Mouse (Mus musculus) left cerebral cortex, adult 11 months (tissue): ENCODE measurements at regions not wholly inside any gene's neighbourhood (a gene's known extent, or its start where the extent isn't known, plus 50 kb on each side); places are given as distances from the start of the nearest gene placed in this dataset.

Experiments used
- DNase-seq: peaks from one replicate; pipeline ENCODE4 v3.0.0; 2022; ENCODE audit warnings: low spot score

DNA sequence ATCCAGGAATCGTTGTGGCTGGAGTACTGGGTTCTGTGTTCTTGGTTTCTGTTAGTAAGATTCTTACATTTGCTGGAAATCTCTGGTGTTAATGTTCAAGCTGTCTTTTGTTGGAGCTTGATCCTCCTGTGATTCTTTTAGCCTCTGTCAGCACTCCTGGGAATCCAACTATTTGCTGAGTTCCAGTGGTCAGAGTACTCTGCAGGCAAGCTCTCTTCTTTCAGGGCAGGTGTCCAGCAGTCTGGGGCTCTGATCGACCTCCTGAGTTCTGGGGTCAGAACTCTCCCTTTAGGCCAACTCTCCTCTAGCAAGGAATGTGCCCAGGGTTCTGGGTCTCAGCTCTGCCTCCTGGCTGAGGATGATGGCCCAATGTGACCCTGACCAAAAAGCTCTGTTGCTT is 1857.2 kb upstream of the Pcdh17 start:
- no peak for DNase-seq

GRCm38 (mm10) chr14:82607631-82608030 is 1835.7 kb upstream of the Pcdh17 start:
- no peak for DNase-seq

DNA sequence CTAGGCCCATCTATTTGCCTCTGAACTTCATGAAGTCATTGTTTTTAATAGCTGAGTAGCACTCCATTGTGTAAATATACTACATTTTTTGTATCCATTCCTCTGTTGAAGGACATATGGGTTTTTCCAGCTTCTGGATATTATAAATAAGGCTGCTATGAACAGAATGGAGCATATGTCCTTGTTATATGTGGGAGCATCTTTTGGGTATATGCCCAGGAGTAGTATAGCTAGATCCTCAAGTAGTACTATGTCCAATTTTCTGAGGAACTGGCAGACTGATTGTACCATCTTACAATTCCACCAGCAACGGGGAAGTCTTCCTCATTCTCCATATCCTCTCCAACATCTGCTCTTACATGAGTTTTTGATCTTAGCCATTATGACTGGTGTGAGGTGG is 1832.6 kb upstream of the Pcdh17 start:
- peak; percentile 17 for DNase-seq
